Mouse (Mus musculus) kidney, postnatal 0 days (tissue): Measurements from ENCODE around the gene Ell3. TPM values are rescaled to one million over a fixed set of nuclear protein-coding genes. Genes with fewer than 3 reads are reported as not detected.

Experiments
- ATAC-seq: fragments of 200-750 bp; cut with Nextera tagmentation; replicated peaks from 2 replicates; pipeline ENCODE4 v1.8.0; 2017; ENCODE audit warnings: low read depth, moderate number of reproducible peaks, moderate TSS enrichment, moderate library complexity; ENCODE audit not compliant: low FRiP score
- DNase-seq: peaks from one replicate; pipeline ENCODE4 v3.0.0-alpha.2; 2016; ENCODE audit warnings: low spot score
- H3K27ac ChIP-seq: fragments of 300-500 bp; sonication (generic); 2 replicates; pipeline ENCODE4 v1.5.1; 2014; ENCODE audit warnings: mild to moderate bottlenecking
- H3K27me3 ChIP-seq: fragments of 300-500 bp; sonication (generic); 2 replicates; pipeline ENCODE4 v1.6.1; 2014; ENCODE audit warnings: low read length, mixed read lengths; ENCODE audit not compliant: insufficient read depth
- H3K36me3 ChIP-seq: fragments of 300-500 bp; sonication (generic); 2 replicates; pipeline ENCODE4 v1.6.1; 2014; ENCODE audit warnings: low read length, mixed read lengths; ENCODE audit not compliant: insufficient read depth
- H3K4me1 ChIP-seq: fragments of 300-500 bp; sonication (generic); replicated peaks from 2 replicates; pipeline ENCODE4 v1.6.1; 2014; ENCODE audit warnings: antibody characterized with exemption, low read length, mixed read lengths; ENCODE audit not compliant: insufficient read depth
- H3K4me2 ChIP-seq: fragments of 300-500 bp; sonication (generic); 2 replicates; pipeline ENCODE4 v1.6.1; 2014; ENCODE audit warnings: mild to moderate bottlenecking, low read length, moderate library complexity, mixed read lengths
- H3K4me3 ChIP-seq: fragments of 300-500 bp; sonication (generic); replicated peaks from 2 replicates; pipeline ENCODE4 v1.5.1; 2014; ENCODE audit warnings: low read depth, low read length
- H3K9ac ChIP-seq: fragments of 300-500 bp; sonication (generic); 2 replicates; pipeline ENCODE4 v1.6.1; 2014; ENCODE audit warnings: low read depth, low read length
- H3K9me3 ChIP-seq: fragments of 300-500 bp; sonication (generic); replicated peaks from 2 replicates; pipeline ENCODE4 v1.6.1; 2016; ENCODE audit warnings: low read length, inconsistent platforms, mixed read lengths
- CTCF ChIP-seq: IDR thresholded peaks from 2 replicates; pipeline ENCODE4 v1.5.1; 2016; ENCODE audit warnings: antibody characterized with exemption, low read depth, mild to moderate bottlenecking, moderate library complexity
- WGBS: fragments of 180-500 bp; shearing (Covaris S2); extraction: QIAGEN DNeasy Blood & Tissue Kit; methylation state at CpG from one replicate; pipeline ENCODE4 v1.1.7; 2014; 5-methylcytosine and 5-hydroxymethylcytosine counted together
- polyA plus RNA-seq: library from polyadenylated mRNA; unstranded; fragments of >200 nt; fragmentation: Nextera tagmentation; extraction: Ambion mirVana; gene quantifications from 2 replicates; pipeline ENCODE4 v1.2.1, GENCODE M21; 2015

The Ell3 gene
- polyA plus RNA-seq, 1 experiment from 2014 or later = 13.9 TPM

GRCm38 (mm10) chr2:121455534-121455933 is 11.5 kb upstream of the Ell3 start:
- ATAC-seq (no peak), DNase-seq (no peak)
- no peak overlapping the region for H3K27ac ChIP-seq
- WGBS = 65% methylated on average over 5 of the region's 5 CpGs
- H3K4me3 ChIP-seq = no peak overlapping the region
- H3K9ac ChIP-seq = no peak overlapping the region
- H3K4me2 ChIP-seq = no peak overlapping the region
- H3K27me3 ChIP-seq = no peaks in the 10 kb centered on the region
- H3K4me1 ChIP-seq = peaks cover 5% of the 10 kb centered on the region; the same call in 1 of the 2 replicates
- H3K9me3 ChIP-seq = no peaks in the 10 kb centered on the region
- no peak for TF ChIP-seq CTCF
- peaks cover 12% of the 10 kb centered on the region; the same call in 1 of the 2 replicates for H3K36me3 ChIP-seq

GRCm38 (mm10) chr2:121453917-121454316 is 9.8 kb upstream of the Ell3 start:
- H3K27ac ChIP-seq = no peak overlapping the region
- no peak overlapping the region for H3K4me2 ChIP-seq
- TF ChIP-seq CTCF = no peak
- H3K9me3 ChIP-seq = no peaks in the 10 kb centered on the region
- H3K4me1 ChIP-seq = peaks cover 8% of the 10 kb centered on the region; the same call in 1 of the 2 replicates
- H3K4me3 ChIP-seq = no peak overlapping the region
- H3K36me3 ChIP-seq = peaks cover 12% of the 10 kb centered on the region; the same call in 1 of the 2 replicates
- 89% methylated on average over 6 of the region's 6 CpGs for WGBS
- no peak overlapping the region for H3K9ac ChIP-seq
- DNase-seq = no peak
- no peaks in the 10 kb centered on the region for H3K27me3 ChIP-seq
- no peak for ATAC-seq

GRCm38 (mm10) chr2:121452990-121453389 is 8.9 kb upstream of the Ell3 start, which contains the start of gene Hypk:
Gene Hypk, plus strand, starts transcription at chr2:121453290.
- DNase-seq (no peak), ATAC-seq (no peak)
- Histone ChIP-seq H3K36me3 (peaks cover 8% of the 10 kb centered on the region; the same call in 1 of the 2 replicates), H3K27me3 (no peaks in the 10 kb centered on the region), H3K27ac (no peak within 1 kb of the TSS), H3K4me1 (peaks cover 9% of the 10 kb centered on the region; the same call in 1 of the 2 replicates), H3K9ac (no peak within 1 kb of the TSS), H3K9me3 (no peaks in the 10 kb centered on the region), H3K4me3 (no peak within 1 kb of the TSS), H3K4me2 (no peak within 1 kb of the TSS)
- WGBS = 69% methylated on average over 4 of the region's 4 CpGs
- TF ChIP-seq CTCF = no peak

- WGBS = 73% methylated on average over 4 of the region's 4 CpGs
- Histone ChIP-seq H3K36me3 (peaks cover 8% of the 10 kb centered on the region; the same call in 1 of the 2 replicates), H3K9ac (no peak overlapping the region), H3K4me2 (no peak overlapping the region), H3K27ac (no peak overlapping the region), H3K27me3 (no peaks in the 10 kb centered on the region), H3K4me3 (no peak overlapping the region), H3K9me3 (no peaks in the 10 kb centered on the region), H3K4me1 (peaks cover 9% of the 10 kb centered on the region; the same call in 1 of the 2 replicates)
- TF ChIP-seq CTCF = no peak
- ATAC-seq = no peak
- DNase-seq = no peak
Measured at GRCm38 (mm10) chr2:121452361-121452760, 8.3 kb upstream of the Ell3 start.

- no peaks in the 10 kb centered on the region for H3K27me3 ChIP-seq
- peak overlapping the region; percentile 72 for H3K4me2 ChIP-seq
- peak; percentile 73 for DNase-seq
- peak; percentile 10; the same call in 1 of the 2 replicates for TF ChIP-seq CTCF
- WGBS = 0% methylated on average over 7 of the region's 7 CpGs
- peak overlapping the region; percentile 97 for H3K4me3 ChIP-seq
- peak overlapping the region; percentile 99 for H3K9ac ChIP-seq
- H3K36me3 ChIP-seq = peaks cover 8% of the 10 kb centered on the region; the same call in 1 of the 2 replicates
- no peak for ATAC-seq
- no peaks in the 10 kb centered on the region for H3K9me3 ChIP-seq
- H3K4me1 ChIP-seq = peaks cover 9% of the 10 kb centered on the region; the same call in 1 of the 2 replicates
- H3K27ac ChIP-seq = peak overlapping the region; percentile 98
Measured at GRCm38 (mm10) chr2:121450093-121450492, 6.0 kb upstream of the Ell3 start.

GRCm38 (mm10) chr2:121449545-121450011 is 5.5 kb upstream of the Ell3 start:
- H3K36me3 ChIP-seq = peaks cover 8% of the 10 kb centered on the region; the same call in 1 of the 2 replicates
- peak; percentile 30; the same call in 1 of the 2 replicates for ATAC-seq
- peak overlapping the region; percentile 98 for H3K27ac ChIP-seq
- no peaks in the 10 kb centered on the region for H3K27me3 ChIP-seq
- H3K4me1 ChIP-seq = peaks cover 9% of the 10 kb centered on the region; the same call in 1 of the 2 replicates
- no peaks in the 10 kb centered on the region for H3K9me3 ChIP-seq
- peak overlapping the region; percentile 99 for H3K9ac ChIP-seq
- no peak for DNase-seq
- peak overlapping the region; percentile 72 for H3K4me2 ChIP-seq
- WGBS = under 1% methylated on average over 52 of the region's 54 CpGs
- TF ChIP-seq CTCF = no peak
- H3K4me3 ChIP-seq = peak overlapping the region; percentile 97
